Mouse (Mus musculus) gastrocnemius, postnatal 10 days (tissue): ENCODE results near the gene Tbx2. TPM values are rescaled to one million over a fixed set of nuclear protein-coding genes. Genes with fewer than 3 reads are reported as not detected.

Experiments used
- DNase-seq: peaks from one replicate; pipeline ENCODE4 v3.0.0; 2021; ENCODE audit warnings: mixed read lengths
- total RNA-seq, 2 experiments: library from RNA; stranded (reverse); gene quantifications; 2 replicates each; pipeline ENCODE4 v1.2.3; 2021

The Tbx2 gene
- total RNA-seq, 2 experiments from 2014 or later, result 11.0 to 14.3 TPM

GRCm38 (mm10) chr11:85840031-85840802 lies 7.9 kb downstream of the Tbx2 start:
- no peak for DNase-seq

- DNase-seq, result no peak
Observed at GRCm38 (mm10) chr11:85840803-85841145, 8.4 kb downstream of the Tbx2 start.

- no peak for DNase-seq
Observed at GRCm38 (mm10) chr11:85841211-85841681, 8.9 kb downstream of the Tbx2 start.

GRCm38 (mm10) chr11:85841980-85842379 lies 9.6 kb downstream of the Tbx2 start:
- peak; percentile 80 for DNase-seq

GRCm38 (mm10) chr11:85842596-85843346 lies 10.4 kb downstream of the Tbx2 start:
- DNase-seq, result peak; percentile 16

- DNase-seq, result peak; percentile 84
Observed at GRCm38 (mm10) chr11:85843347-85843692, 11.0 kb downstream of the Tbx2 start.

GRCm38 (mm10) chr11:85844144-85844965 lies 12.0 kb downstream of the Tbx2 start:
- DNase-seq, result peak; percentile 94

GRCm38 (mm10) chr11:85844971-85845370 lies 12.6 kb downstream of the Tbx2 start:
- DNase-seq, result no peak

- DNase-seq, result no peak
Observed at GRCm38 (mm10) chr11:85845921-85846320, 13.6 kb downstream of the Tbx2 start.

- DNase-seq, result no peak
Observed at GRCm38 (mm10) chr11:85846509-85846908, 14.2 kb downstream of the Tbx2 start.

GRCm38 (mm10) chr11:85849037-85849436 lies 16.7 kb downstream of the Tbx2 start:
- no peak for DNase-seq

- DNase-seq, result no peak
Observed at GRCm38 (mm10) chr11:85850233-85850632, 17.9 kb downstream of the Tbx2 start, which contains the start of gene Gm11444. Gene Gm11444, minus strand, starts transcription at chr11:85850333.

GRCm38 (mm10) chr11:85850758-85851157 lies 18.4 kb downstream of the Tbx2 start:
- DNase-seq, result no peak

- no peak for DNase-seq
Observed at GRCm38 (mm10) chr11:85857997-85858698, 25.8 kb downstream of the Tbx2 start.

GRCm38 (mm10) chr11:85864363-85864762 lies 32.0 kb downstream of the Tbx2 start:
- DNase-seq, result peak; percentile 20

GRCm38 (mm10) chr11:85876059-85876788 lies 43.9 kb downstream of the Tbx2 start:
- no peak for DNase-seq

- no peak for DNase-seq
Observed at GRCm38 (mm10) chr11:85884498-85884897, 52.1 kb downstream of the Tbx2 start.

GRCm38 (mm10) chr11:85885665-85886428 lies 53.5 kb downstream of the Tbx2 start, which contains the start of gene Tbx4:
Gene Tbx4, plus strand, starts transcription at chr11:85886422.
- DNase-seq, result peak; percentile 57

- DNase-seq, result no peak
Observed at GRCm38 (mm10) chr11:85886429-85886785, 54.1 kb downstream of the Tbx2 start.

GRCm38 (mm10) chr11:85887273-85887672 lies 54.9 kb downstream of the Tbx2 start:
- no peak for DNase-seq
